Mouse (Mus musculus): ENCODE measurements around the gene Ciao1.
"Not testable (repeated sequence)": the region's sequence is repeated elsewhere in the genome, so short reads cannot be mapped to it uniquely, and the experiment has no call there.

The Ciao1 gene

GRCm38 (mm10) chr2:127247592-127248333, at the start of gene Ciao1, which contains the start of gene Tmem127:
Gene Ciao1, minus strand, starts transcription at chr2:127247816.
Gene Tmem127, plus strand, starts transcription at chr2:127247908.
- peak; percentile 99 for DNase-seq

GRCm38 (mm10) chr2:127297001-127297805, 49.6 kb upstream of the Ciao1 start:
- DNase-seq: no peak

- DNase-seq: no peak
Observed at GRCm38 (mm10) chr2:127292250-127292649, 44.6 kb upstream of the Ciao1 start.

GRCm38 (mm10) chr2:127278162-127278561, 30.5 kb upstream of the Ciao1 start:
- no peak for DNase-seq

- no peak for DNase-seq
Observed at GRCm38 (mm10) chr2:127275551-127276320, 28.1 kb upstream of the Ciao1 start.

GRCm38 (mm10) chr2:127274590-127274989, 27.0 kb upstream of the Ciao1 start:
- no peak for DNase-seq

- DNase-seq: no peak
Observed at GRCm38 (mm10) chr2:127272806-127273205, 25.2 kb upstream of the Ciao1 start.

- DNase-seq: not testable (repeated sequence)
Observed at GRCm38 (mm10) chr2:127272049-127272448, 24.4 kb upstream of the Ciao1 start.

GRCm38 (mm10) chr2:127271042-127271515, 23.5 kb upstream of the Ciao1 start:
- DNase-seq: peak; percentile 32

- peak; percentile 93 for DNase-seq
Observed at GRCm38 (mm10) chr2:127270300-127271041, 22.9 kb upstream of the Ciao1 start.

GRCm38 (mm10) chr2:127269491-127270299, 22.1 kb upstream of the Ciao1 start, which contains the start of gene Stard7:
Gene Stard7, plus strand, starts transcription at chr2:127270218.
- DNase-seq: peak; percentile 99

GRCm38 (mm10) chr2:127267854-127268253, 20.2 kb upstream of the Ciao1 start:
- no peak for DNase-seq

- no peak for DNase-seq
Observed at GRCm38 (mm10) chr2:127262480-127262879, 14.9 kb upstream of the Ciao1 start.

- DNase-seq: no peak
Observed at GRCm38 (mm10) chr2:127259340-127259739, 11.7 kb upstream of the Ciao1 start.

GRCm38 (mm10) chr2:127255294-127255693, 7.7 kb upstream of the Ciao1 start:
- DNase-seq: no peak

- no peak for DNase-seq
Observed at GRCm38 (mm10) chr2:127254604-127255134, 7.1 kb upstream of the Ciao1 start.

GRCm38 (mm10) chr2:127252787-127253186, 5.2 kb upstream of the Ciao1 start:
- DNase-seq: no peak

- DNase-seq: no peak
Observed at GRCm38 (mm10) chr2:127251880-127252527, 4.4 kb upstream of the Ciao1 start.

- no peak for DNase-seq
Observed at GRCm38 (mm10) chr2:127251457-127251856, 3.8 kb upstream of the Ciao1 start.

- no peak for DNase-seq
Observed at GRCm38 (mm10) chr2:127250291-127251008, 2.8 kb upstream of the Ciao1 start.

Measured in retina, postnatal 1 day (tissue).